In the genomic region with DNA sequence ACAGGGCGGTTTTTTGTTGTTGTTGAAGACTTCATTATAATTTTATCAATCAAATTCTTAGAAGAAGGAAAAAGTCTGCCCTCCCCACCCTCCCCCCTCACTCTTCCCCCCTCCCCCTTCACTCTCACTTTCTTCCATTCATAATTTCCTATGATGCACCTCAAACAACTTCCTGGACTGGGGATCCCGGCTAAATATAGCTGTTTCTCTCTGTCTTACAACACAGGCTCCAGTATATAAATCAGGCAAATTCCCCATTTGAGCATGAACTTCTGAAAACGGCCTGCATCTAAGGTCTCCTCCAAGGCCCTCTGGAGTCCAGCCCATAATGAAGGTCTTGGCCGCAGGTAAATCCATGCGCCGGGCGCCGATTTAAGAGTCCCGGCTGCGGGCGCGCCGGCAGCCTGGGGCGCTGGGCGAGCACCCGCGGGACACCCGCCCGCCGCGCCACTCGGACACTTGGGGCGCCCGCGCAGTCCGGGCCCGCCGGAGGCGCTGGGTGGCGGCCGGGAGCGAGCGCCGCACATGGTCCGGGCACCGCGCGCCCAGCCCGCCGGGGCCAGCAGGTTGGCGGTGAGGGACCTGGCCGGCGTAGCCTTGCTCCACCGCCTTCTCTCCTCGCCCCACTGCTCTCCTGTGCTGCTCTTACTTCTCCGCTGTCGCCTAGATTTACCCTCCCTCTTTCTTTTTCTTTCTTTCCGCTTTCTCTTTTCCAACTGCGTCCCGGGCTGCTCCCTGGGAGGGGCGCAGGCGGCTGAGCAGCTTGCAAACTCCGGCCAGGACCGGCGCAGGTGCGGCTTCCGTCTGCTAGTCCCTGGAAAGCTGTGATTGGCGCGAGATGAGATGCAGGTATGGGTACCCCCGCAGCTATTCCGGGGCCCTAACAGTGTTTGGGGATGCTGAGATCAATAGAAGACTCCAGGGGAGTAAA, we compare ENCODE assay signal across 1 mouse cellular context.
TF ChIP-seq lines count a peak whose summit lies in the region.

No protein-coding gene starts in this region.

TF ChIP-seq in MEL, 35 proteins besides CTCF, POLR2A, EP300 and RAD21:
- 0 out of 2 replicates have a peak, but pooled peaks have one; percentile 68 for TF ChIP-seq UBTF (IDR thresholded peaks at IDR 0.05; ENCODE audit: borderline replicate concordance, insufficient read depth, low read depth, low read length)
- TF ChIP-seq KAT2A (conservative IDR thresholded peaks at IDR 0.05; ENCODE audit: low read depth, low read length) = no peak
